Comparison of ENCODE assay signal across 13 mouse cellular contexts in genomic region chr17:36869955-36870810, GRCm38 (mm10). TPM values are rescaled to one million over a fixed set of nuclear protein-coding genes. Genes with fewer than 3 reads are reported as not detected.
DNase-seq lines count a peak whose midpoint lies in the region; ATAC-seq and TF ChIP-seq lines count a peak whose summit lies in the region.
"Had no signal": no experiment of that assay in that cellular context is flagged by ENCODE, and none has a peak within 500 bp of the region (broad histone marks: within the 10 kb centered on the region; RNA-seq: fewer than 3 reads in every experiment).

No protein-coding gene starts in this region.

- peak overlapping the region; percentile 6 for H3K4me2 ChIP-seq in heart, embryonic 15.5 days
- H3K4me2 ChIP-seq: hindbrain, embryonic 14.5 days had no signal

- ATAC-seq in heart, embryonic 15.5 days (replicated peaks; ENCODE audit: insufficient number of reproducible peaks, insufficient read depth, low FRiP score, low read depth), result no peak; the same call in 1 of the 2 replicates

- no peaks in the 10 kb centered on the region for H3K9me3 ChIP-seq in heart, embryonic 15.5 days (replicated peaks)

- no peak overlapping the region for H3K27ac ChIP-seq in heart, embryonic 15.5 days
- H3K27ac ChIP-seq in spleen, adult 2 months (ENCODE audit: insufficient read depth, low read length), result peak overlapping the region; percentile 54; the same call in 1 of the 2 replicates
- H3K27ac ChIP-seq: hindbrain, embryonic 14.5 days had no signal

- peaks cover 28% of the 10 kb centered on the region for H3K27me3 ChIP-seq in heart, embryonic 15.5 days
- H3K27me3 ChIP-seq in spleen, adult 2 months (ENCODE audit: control insufficient read depth, insufficient read depth, low read length), result 0 out of 2 replicates have a peak, but pooled peaks cover 4% of the 10 kb centered on the region

- peak; percentile 10 to 51 for DNase-seq in adrenal gland, postnatal 36 days
- DNase-seq in adrenal gland, postnatal 4 days (ENCODE audit: low spot score in 2 of 2), result no peak
- peak; percentile 32 for DNase-seq in left cerebral cortex, postnatal 4 days
- no peak for DNase-seq in left cerebral cortex, postnatal 14 days (ENCODE audit: low spot score in 2 of 2)
- DNase-seq in spleen, adult 2 months (ENCODE audit: low read depth in 1 of 2, low spot score in 2 of 2), result no peak
- no peak for DNase-seq in frontal cortex, postnatal 14 days (ENCODE audit: low spot score in 2 of 2)
- no peak for DNase-seq in c-Kit-positive CD71-positive TER-119-positive erythroid progenitor cells, embryonic 14.5 days (ENCODE audit: low spot score)

- no peak overlapping the region for H3K9ac ChIP-seq in heart, embryonic 15.5 days
- H3K9ac ChIP-seq: hindbrain, embryonic 14.5 days had no signal

- 59% methylated on average over 25 of the region's 25 CpGs for WGBS in heart, embryonic 15.5 days
- WGBS in spleen, adult 2 months, result 79% methylated on average over 25 of the region's 25 CpGs

- no peaks in the 10 kb centered on the region for H3K36me3 ChIP-seq in heart, embryonic 15.5 days
- H3K36me3 ChIP-seq in spleen, adult 2 months (ENCODE audit: control insufficient read depth, insufficient read depth, low read length), result no peaks in the 10 kb centered on the region; the same call in 1 of the 2 replicates

- no peak overlapping the region for H3K4me3 ChIP-seq in heart, embryonic 15.5 days
- 0 out of 2 replicates have a peak overlapping the region, but pooled peaks have one; percentile 21 for H3K4me3 ChIP-seq in spleen, adult 2 months (ENCODE audit: extremely low read depth, insufficient read depth, insufficient read length)

- H3K4me1 ChIP-seq in heart, embryonic 15.5 days (replicated peaks), result peaks cover 12% of the 10 kb centered on the region
- no peaks in the 10 kb centered on the region for H3K4me1 ChIP-seq in spleen, adult 2 months (ENCODE audit: control insufficient read depth, insufficient read depth, insufficient read length)

- no peak for TF ChIP-seq POLR2A in spleen, adult 2 months (IDR thresholded peaks at IDR 0.05; ENCODE audit: low read depth, low read length)

- intact Hi-C loops in left cerebral cortex, postnatal 4 days (cut with DNase I), result no loop called here
- intact Hi-C loops in left cerebral cortex, postnatal 14 days (cut with DNase I), result no loop called here

- no peak for TF ChIP-seq CTCF in spleen, adult 2 months (IDR thresholded peaks at IDR 0.05; ENCODE audit: extremely low read depth, insufficient read depth, insufficient read length, insufficient replicate concordance)

RNA-seq across cellular contexts. Expression of gene Trim10, which starts 0.8 kb away (rescaled TPM):
- under 1 TPM; 0.20 to 0.43 TPM for total RNA-seq in adrenal gland, postnatal 36 days (2021)
- 1 to 10 TPM; 5.0 to 9.9 TPM for total RNA-seq in adrenal gland, postnatal 4 days (2021)
- not detected for total RNA-seq in left cerebral cortex, postnatal 4 days (2021)
- total RNA-seq in left cerebral cortex, postnatal 14 days (2021), result under 1 TPM in 1 of 2 experiments, not detected in 1; 0.15 TPM
- polyA plus RNA-seq in heart, embryonic 15.5 days (2015; fragmentation: Nextera tagmentation; extraction: Ambion mirVana), result 9.5 and 14.1 TPM in 2 replicates
- 16.8 and 37.0 TPM in 2 replicates for polyA plus RNA-seq in spleen, adult 2 months (2012; rRNA removed)
- total RNA-seq: left cerebral cortex, postnatal 36 days had no signal
- polyA plus RNA-seq: C2C12 had no signal

RNA-seq across cellular contexts. Expression of gene Trim15, which starts 3.2 kb away (rescaled TPM):
- under 1 TPM in 1 of 2 experiments, not detected in 1; 0.16 TPM for total RNA-seq in adrenal gland, postnatal 36 days (2021)
- total RNA-seq in adrenal gland, postnatal 4 days (2021), result not detected
- not detected for total RNA-seq in left cerebral cortex, postnatal 4 days (2021)
- total RNA-seq in left cerebral cortex, postnatal 14 days (2021), result not detected
- 0.06 and 0.13 TPM in 2 replicates for polyA plus RNA-seq in heart, embryonic 15.5 days (2015; fragmentation: Nextera tagmentation; extraction: Ambion mirVana)
- 0.04 and 0.05 TPM in 2 replicates for polyA plus RNA-seq in spleen, adult 2 months (2012; rRNA removed)
- total RNA-seq: left cerebral cortex, postnatal 36 days had no signal

RNA-seq across cellular contexts. Expression of gene Trim40, which starts 19.7 kb away (rescaled TPM):
- total RNA-seq in adrenal gland, postnatal 36 days (2021), result under 1 TPM; 0.23 to 0.40 TPM
- total RNA-seq in adrenal gland, postnatal 4 days (2021), result under 1 TPM in 1 of 2 experiments, not detected in 1; 0.17 TPM
- not detected for total RNA-seq in left cerebral cortex, postnatal 4 days (2021)
- total RNA-seq in left cerebral cortex, postnatal 14 days (2021), result not detected
- not detected in 2 replicates for polyA plus RNA-seq in heart, embryonic 15.5 days (2015; fragmentation: Nextera tagmentation; extraction: Ambion mirVana)
- polyA plus RNA-seq in spleen, adult 2 months (2012; rRNA removed), result 0.19 TPM in 1 of 2 replicates, not detected in the other
- total RNA-seq: left cerebral cortex, postnatal 36 days had no signal
- polyA plus RNA-seq: C2C12; embryonic facial prominence, embryonic 14.5 days; hindbrain, embryonic 14.5 days; neural tube, embryonic 14.5 days had no signal

RNA-seq across cellular contexts. Expression of gene Trim31, which starts 27.7 kb away (rescaled TPM):
- total RNA-seq in adrenal gland, postnatal 36 days (2021), result not detected
- total RNA-seq in adrenal gland, postnatal 4 days (2021), result not detected
- not detected for total RNA-seq in left cerebral cortex, postnatal 4 days (2021)
- total RNA-seq in left cerebral cortex, postnatal 14 days (2021), result not detected
- not detected in 2 replicates for polyA plus RNA-seq in heart, embryonic 15.5 days (2015; fragmentation: Nextera tagmentation; extraction: Ambion mirVana)
- not detected in 2 replicates for polyA plus RNA-seq in spleen, adult 2 months (2012; rRNA removed)
- total RNA-seq: left cerebral cortex, postnatal 36 days had no signal
- polyA plus RNA-seq: C2C12; embryonic facial prominence, embryonic 14.5 days; hindbrain, embryonic 14.5 days; neural tube, embryonic 14.5 days had no signal

RNA-seq across cellular contexts. Expression of gene Trim26, which starts 33.2 kb away (rescaled TPM):
- 10 to 100 TPM; 57.8 to 61.3 TPM for total RNA-seq in adrenal gland, postnatal 36 days (2021)
- 10 to 100 TPM; 71.3 to 77.9 TPM for total RNA-seq in adrenal gland, postnatal 4 days (2021)
- total RNA-seq in left cerebral cortex, postnatal 4 days (2021), result 10 to 100 TPM; 33.4 to 36.8 TPM
- total RNA-seq in left cerebral cortex, postnatal 14 days (2021), result 10 to 100 TPM; 20.8 to 25.0 TPM
- 17.7 and 25.0 TPM in 2 replicates for polyA plus RNA-seq in heart, embryonic 15.5 days (2015; fragmentation: Nextera tagmentation; extraction: Ambion mirVana)
- 50.6 and 55.6 TPM in 2 replicates for polyA plus RNA-seq in spleen, adult 2 months (2012; rRNA removed)

Comparison
In these comparisons a context has a peak if more than half of its experiments do, and no peak if none do; other contexts are left out.
1. DNase-seq: peak in adrenal gland, postnatal 36 days (2 of 2) and left cerebral cortex, postnatal 4 days (single experiment); none in adrenal gland, postnatal 4 days (0 of 2), left cerebral cortex, postnatal 14 days (0 of 2), spleen, adult 2 months (0 of 2), frontal cortex, postnatal 14 days (0 of 2) and c-Kit-positive CD71-positive TER-119-positive erythroid progenitor cells, embryonic 14.5 days (single experiment).
2. RNA of gene Trim10, which starts 0.8 kb away (total RNA-seq): 5.0 to 9.9 TPM in adrenal gland, postnatal 4 days; 0.20 to 0.43 TPM in adrenal gland, postnatal 36 days, 0.15 TPM in left cerebral cortex, postnatal 14 days and not detected in left cerebral cortex, postnatal 4 days; every median in the first group is over 4 times any median in the second.